Mouse (Mus musculus) heart, adult 2 months (tissue): ENCODE results near the gene Serinc1.

ENCODE experiments used
- CTCF ChIP-seq: fragments of 200-600 bp; IDR thresholded peaks from 2 replicates; pipeline ENCODE4 v1.8.1; 2022; ENCODE audit warnings: antibody characterized with exemption, mild to moderate bottlenecking, moderate library complexity
- EP300 ChIP-seq: fragments of 200-500 bp; IDR thresholded peaks from 2 replicates; pipeline ENCODE4 v1.6.1; 2011; ENCODE audit warnings: low read depth, low read length, control low read depth; ENCODE audit not compliant: insufficient read depth
- POLR2A ChIP-seq: fragments of 200-500 bp; IDR thresholded peaks from 2 replicates; pipeline ENCODE4 v1.6.1; 2011; ENCODE audit warnings: mild to moderate bottlenecking, low read depth, low read length, control low read depth; ENCODE audit not compliant: insufficient read depth

DNA sequence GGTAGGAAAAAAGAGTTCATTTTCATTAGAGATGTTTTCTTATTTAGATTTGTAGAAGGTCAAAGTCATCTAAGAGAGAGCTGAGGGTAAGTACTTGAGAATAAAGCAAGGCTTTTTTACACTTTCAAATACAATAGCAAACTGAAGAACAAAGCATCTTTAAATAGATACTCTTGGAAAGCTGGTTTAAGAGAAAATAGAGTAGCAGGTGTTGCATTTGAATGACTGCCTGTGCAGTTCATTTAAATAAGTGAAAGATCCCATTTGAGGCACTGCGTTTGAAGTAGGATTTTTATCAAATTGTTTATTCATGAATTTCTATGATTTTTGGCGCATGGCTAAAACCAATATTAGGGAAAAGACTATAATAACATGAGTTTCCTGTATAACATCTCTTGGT lies 44.4 kb upstream of the Serinc1 start:
- TF ChIP-seq CTCF (no peak), EP300 (no peak), POLR2A (no peak)
